Mouse (Mus musculus) C2C12 (cell line): ENCODE results near the gene Saysd1. TPM values are rescaled to one million over a fixed set of nuclear protein-coding genes. Genes with fewer than 3 reads are reported as not detected.

Experiments used
- H3K27me3 ChIP-seq: one replicate; pipeline ENCODE4 v1.6.1; 2011; ENCODE audit not compliant: control insufficient read depth, insufficient read depth, insufficient read length
- H3K36me3 ChIP-seq: one replicate; pipeline ENCODE4 v1.6.1; 2011; ENCODE audit not compliant: control insufficient read depth, insufficient read depth
- H3K4me3 ChIP-seq: one replicate; pipeline ENCODE4 v1.5.1; 2011; ENCODE audit warnings: mild to moderate bottlenecking, control low read depth; ENCODE audit not compliant: poor library complexity, insufficient read depth, severe bottlenecking
- H3K79me2 ChIP-seq: one replicate; pipeline ENCODE4 v1.6.1; 2011; ENCODE audit not compliant: control insufficient read depth, insufficient read depth
- H3K79me3 ChIP-seq: one replicate; pipeline ENCODE4 v1.6.1; 2011; ENCODE audit warnings: low read depth, control low read depth
- H3ac ChIP-seq: one replicate; pipeline ENCODE3; 2011; ENCODE audit warnings: low read depth; ENCODE audit not compliant: control insufficient read depth, insufficient read length
- CEBPB ChIP-seq: IDR thresholded peaks from one replicate; pipeline ENCODE4 v1.6.1; 2011; ENCODE audit warnings: low read depth, mild to moderate bottlenecking, control low read depth, moderate library complexity
- CTCF ChIP-seq: IDR thresholded peaks from one replicate; pipeline ENCODE4 v1.5.1; 2011; ENCODE audit not compliant: control insufficient read depth, insufficient read depth, insufficient read length
- FOSL1 ChIP-seq: IDR thresholded peaks from one replicate; pipeline ENCODE4 v1.8.0; 2011; ENCODE audit warnings: mild to moderate bottlenecking, low read length; ENCODE audit not compliant: poor library complexity, insufficient read depth, severe bottlenecking
- MAX ChIP-seq: IDR thresholded peaks from one replicate; pipeline ENCODE4 v1.6.1; 2011; ENCODE audit warnings: mild to moderate bottlenecking, control low read depth
- MYOD1 ChIP-seq: IDR thresholded peaks from one replicate; pipeline ENCODE4 v1.6.1; 2011; ENCODE audit warnings: low read depth; ENCODE audit not compliant: control insufficient read depth, insufficient read length
- MYOG ChIP-seq: IDR thresholded peaks from one replicate; pipeline ENCODE4 v1.6.1; 2011; ENCODE audit not compliant: control insufficient read depth, insufficient read length; ENCODE audit errors: extremely low read depth
- USF1 ChIP-seq: IDR thresholded peaks from one replicate; pipeline ENCODE4 v1.6.1; 2011; ENCODE audit warnings: low read depth, mild to moderate bottlenecking, control low read depth, moderate library complexity
- polyA plus RNA-seq: library from polyadenylated mRNA; unstranded; fragments of >200 nt; fragmentation: generic; extraction: Trizol; gene quantifications from one replicate; pipeline ENCODE4 v1.2.1, GENCODE M21; 2012; ENCODE audit warnings: missing spikeins

Gene Saysd1
- polyA plus RNA-seq, 1 experiment: 8.0 TPM

- no peaks in the 10 kb centered on the region for H3K27me3 ChIP-seq
- H3K79me2 ChIP-seq: no peaks in the 10 kb centered on the region
- TF ChIP-seq FOSL1: no peak
- no peak for TF ChIP-seq MYOG
- no peak for TF ChIP-seq USF1
- TF ChIP-seq CTCF: no peak
- TF ChIP-seq MAX: no peak
- TF ChIP-seq MYOD1: no peak
- TF ChIP-seq CEBPB: no peak
- no peaks in the 10 kb centered on the region for H3K79me3 ChIP-seq
- no peak overlapping the region for H3K4me3 ChIP-seq
- H3ac ChIP-seq: no peak overlapping the region
- no peaks in the 10 kb centered on the region for H3K36me3 ChIP-seq
Observed at GRCm38 (mm10) chr14:20044036-20044435, 94.3 kb downstream of the Saysd1 start.

GRCm38 (mm10) chr14:20041836-20042235 lies 96.5 kb downstream of the Saysd1 start:
- H3K27me3 ChIP-seq: no peaks in the 10 kb centered on the region
- H3K79me3 ChIP-seq: no peaks in the 10 kb centered on the region
- no peaks in the 10 kb centered on the region for H3K79me2 ChIP-seq
- H3ac ChIP-seq: no peak overlapping the region
- TF ChIP-seq MAX: no peak
- no peak for TF ChIP-seq CTCF
- no peak for TF ChIP-seq CEBPB
- TF ChIP-seq MYOG: no peak
- TF ChIP-seq MYOD1: no peak
- no peak for TF ChIP-seq FOSL1
- TF ChIP-seq USF1: no peak
- no peak overlapping the region for H3K4me3 ChIP-seq
- no peaks in the 10 kb centered on the region for H3K36me3 ChIP-seq

- no peaks in the 10 kb centered on the region for H3K27me3 ChIP-seq
- no peak overlapping the region for H3K4me3 ChIP-seq
- TF ChIP-seq MYOG (no peak), CTCF (no peak), CEBPB (no peak), MYOD1 (no peak), USF1 (no peak), MAX (no peak), FOSL1 (no peak)
- H3K79me3 ChIP-seq: no peaks in the 10 kb centered on the region
- no peaks in the 10 kb centered on the region for H3K36me3 ChIP-seq
- H3K79me2 ChIP-seq: no peaks in the 10 kb centered on the region
- H3ac ChIP-seq: no peak overlapping the region
Observed at GRCm38 (mm10) chr14:20040976-20041375, 97.4 kb downstream of the Saysd1 start.

GRCm38 (mm10) chr14:20039795-20040194 lies 98.5 kb downstream of the Saysd1 start:
- TF ChIP-seq MYOG (no peak), FOSL1 (no peak), USF1 (no peak), CTCF (no peak), MAX (no peak), MYOD1 (no peak), CEBPB (no peak)
- H3K27me3 ChIP-seq: no peaks in the 10 kb centered on the region
- no peaks in the 10 kb centered on the region for H3K79me2 ChIP-seq
- no peak overlapping the region for H3ac ChIP-seq
- no peaks in the 10 kb centered on the region for H3K36me3 ChIP-seq
- no peak overlapping the region for H3K4me3 ChIP-seq
- no peaks in the 10 kb centered on the region for H3K79me3 ChIP-seq

- H3K27me3 ChIP-seq: no peaks in the 10 kb centered on the region
- H3K36me3 ChIP-seq: no peaks in the 10 kb centered on the region
- no peak overlapping the region for H3K4me3 ChIP-seq
- TF ChIP-seq FOSL1: no peak
- no peak for TF ChIP-seq CEBPB
- no peak for TF ChIP-seq MYOG
- no peak for TF ChIP-seq MAX
- TF ChIP-seq USF1: no peak
- no peak for TF ChIP-seq CTCF
- no peak for TF ChIP-seq MYOD1
- H3K79me2 ChIP-seq: no peaks in the 10 kb centered on the region
- no peaks in the 10 kb centered on the region for H3K79me3 ChIP-seq
- H3ac ChIP-seq: no peak overlapping the region
Observed at GRCm38 (mm10) chr14:20032738-20033116, 105.6 kb downstream of the Saysd1 start.

- H3K79me3 ChIP-seq: no peaks in the 10 kb centered on the region
Observed at GRCm38 (mm10) chr14:20032016-20032737, 106.2 kb downstream of the Saysd1 start.

More at GRCm38 (mm10) chr14:20032016-20032737, 106.2 kb downstream of the Saysd1 start:
- Histone ChIP-seq H3K4me3 (no peak overlapping the region), H3K79me2 (no peaks in the 10 kb centered on the region), H3K36me3 (no peaks in the 10 kb centered on the region), H3K27me3 (no peaks in the 10 kb centered on the region), H3ac (no peak overlapping the region)
- TF ChIP-seq MYOG: no peak
- no peak for TF ChIP-seq USF1
- no peak for TF ChIP-seq MYOD1
- no peak for TF ChIP-seq FOSL1
